Mouse (Mus musculus) liver, embryonic 13.5 days (tissue): ENCODE data around the gene Cdc37l1. TPM values are rescaled to one million over a fixed set of nuclear protein-coding genes. Genes with fewer than 3 reads are reported as not detected.

ENCODE experiments used
- ATAC-seq: fragments of 200-750 bp; cut with Nextera tagmentation; 2 replicates; pipeline ENCODE4 v1.8.0; 2017; ENCODE audit warnings: low read depth, mild to moderate bottlenecking, moderate number of reproducible peaks, moderate library complexity
- DNase-seq: peaks from one replicate; pipeline ENCODE4 v3.0.0; 2022
- H3K27ac ChIP-seq: fragments of 300-500 bp; sonication (generic); 2 replicates; pipeline ENCODE4 v1.5.1; 2015; ENCODE audit warnings: moderate library complexity, mild to moderate bottlenecking, inconsistent platforms
- H3K27me3 ChIP-seq: fragments of 300-500 bp; sonication (generic); 2 replicates; pipeline ENCODE4 v1.6.1; 2015; ENCODE audit warnings: mild to moderate bottlenecking, inconsistent platforms
- H3K36me3 ChIP-seq: fragments of 300-500 bp; sonication (generic); 2 replicates; pipeline ENCODE4 v1.6.1; 2015; ENCODE audit warnings: mild to moderate bottlenecking, inconsistent platforms
- H3K4me1 ChIP-seq: fragments of 300-500 bp; sonication (generic); replicated peaks from 2 replicates; pipeline ENCODE4 v1.6.1; 2015; ENCODE audit warnings: inconsistent platforms
- H3K4me2 ChIP-seq: fragments of 300-500 bp; sonication (generic); 2 replicates; pipeline ENCODE4 v1.6.1; 2015; ENCODE audit warnings: inconsistent platforms, mild to moderate bottlenecking, moderate library complexity
- H3K4me3 ChIP-seq: fragments of 300-500 bp; sonication (generic); replicated peaks from 2 replicates; pipeline ENCODE4 v1.5.1; 2015; ENCODE audit warnings: mild to moderate bottlenecking, inconsistent platforms
- H3K9ac ChIP-seq: fragments of 300-500 bp; sonication (generic); 2 replicates; pipeline ENCODE4 v1.6.1; 2015; ENCODE audit warnings: mild to moderate bottlenecking, inconsistent platforms
- H3K9me3 ChIP-seq: fragments of 300-500 bp; sonication (generic); replicated peaks from 2 replicates; pipeline ENCODE4 v1.6.1; 2016; ENCODE audit warnings: inconsistent platforms
- whole genome bisulfite sequencing: fragments of 180-500 bp; shearing (Covaris S2); methylation state at CpG from one replicate; pipeline ENCODE4 v1.1.7; 2015; ENCODE audit not compliant: insufficient replicate concordance; 5-methylcytosine and 5-hydroxymethylcytosine counted together
- polyA plus RNA-seq: library from polyadenylated mRNA; unstranded; fragments of >200 nt; fragmentation: Nextera tagmentation; extraction: Ambion mirVana; gene quantifications from 2 replicates; pipeline ENCODE4 v1.2.1, GENCODE M21; 2015

Gene Cdc37l1
- polyA plus RNA-seq, 1 experiment from 2014 or later: 10.4 TPM

GRCm38 (mm10) chr19:29049401-29050075 is 59.4 kb downstream of the Cdc37l1 start:
- H3K4me3 ChIP-seq: no peak overlapping the region
- no peaks in the 10 kb centered on the region for H3K36me3 ChIP-seq
- no peaks in the 10 kb centered on the region for H3K27me3 ChIP-seq
- H3K4me2 ChIP-seq: no peak overlapping the region
- DNase-seq (no peak), ATAC-seq (no peak)
- H3K4me1 ChIP-seq: peaks cover 71% of the 10 kb centered on the region
- H3K27ac ChIP-seq: no peak overlapping the region
- H3K9ac ChIP-seq: no peak overlapping the region
- 66% methylated on average over 12 of the region's 12 CpGs for WGBS
- no peaks in the 10 kb centered on the region for H3K9me3 ChIP-seq

- Histone ChIP-seq H3K4me3 (no peak overlapping the region), H3K27me3 (no peaks in the 10 kb centered on the region), H3K4me1 (peaks cover 69% of the 10 kb centered on the region), H3K36me3 (no peaks in the 10 kb centered on the region), H3K27ac (no peak overlapping the region), H3K9ac (no peak overlapping the region; the same call in 1 of the 2 replicates), H3K4me2 (no peak overlapping the region), H3K9me3 (no peaks in the 10 kb centered on the region)
- ATAC-seq (no peak), DNase-seq (no peak)
- WGBS: 63% methylated on average over 9 of the region's 9 CpGs
Measured at GRCm38 (mm10) chr19:29050186-29050980, 60.2 kb downstream of the Cdc37l1 start.

- WGBS: 50% methylated on average over 12 of the region's 12 CpGs
- H3K36me3 ChIP-seq: no peaks in the 10 kb centered on the region
- H3K9ac ChIP-seq: no peak overlapping the region
- no peak overlapping the region for H3K4me3 ChIP-seq
- ATAC-seq (no peak), DNase-seq (no peak)
- H3K4me2 ChIP-seq: peak overlapping the region; percentile 17; the same call in 1 of the 2 replicates
- no peak overlapping the region for H3K27ac ChIP-seq
- no peaks in the 10 kb centered on the region for H3K27me3 ChIP-seq
- H3K4me1 ChIP-seq: peaks cover 50% of the 10 kb centered on the region
- no peaks in the 10 kb centered on the region for H3K9me3 ChIP-seq
Measured at GRCm38 (mm10) chr19:29052786-29053185, 62.6 kb downstream of the Cdc37l1 start.

GRCm38 (mm10) chr19:29054594-29054993 is 64.4 kb downstream of the Cdc37l1 start:
- H3K27ac ChIP-seq: no peak overlapping the region
- DNase-seq: no peak
- ATAC-seq: no peak
- no peak overlapping the region for H3K9ac ChIP-seq
- no peaks in the 10 kb centered on the region for H3K27me3 ChIP-seq
- no peak overlapping the region for H3K4me3 ChIP-seq
- no peaks in the 10 kb centered on the region for H3K9me3 ChIP-seq
- no peak overlapping the region for H3K4me2 ChIP-seq
- H3K36me3 ChIP-seq: no peaks in the 10 kb centered on the region
- WGBS: 66% methylated on average over 6 of the region's 6 CpGs
- peaks cover 38% of the 10 kb centered on the region for H3K4me1 ChIP-seq

GRCm38 (mm10) chr19:29055469-29055868 is 65.3 kb downstream of the Cdc37l1 start:
- Histone ChIP-seq H3K4me2 (no peak overlapping the region), H3K27ac (no peak overlapping the region), H3K4me3 (no peak overlapping the region), H3K27me3 (no peaks in the 10 kb centered on the region), H3K4me1 (peaks cover 30% of the 10 kb centered on the region), H3K9me3 (no peaks in the 10 kb centered on the region), H3K9ac (no peak overlapping the region), H3K36me3 (no peaks in the 10 kb centered on the region)
- WGBS: 73% methylated on average over 4 of the region's 4 CpGs
- ATAC-seq (no peak), DNase-seq (no peak)

- 52% methylated on average over 5 of the region's 5 CpGs for WGBS
- Histone ChIP-seq H3K27me3 (no peaks in the 10 kb centered on the region), H3K27ac (no peak overlapping the region), H3K9me3 (no peaks in the 10 kb centered on the region), H3K4me2 (no peak overlapping the region), H3K9ac (no peak overlapping the region), H3K36me3 (no peaks in the 10 kb centered on the region), H3K4me1 (peaks cover 17% of the 10 kb centered on the region), H3K4me3 (no peak overlapping the region)
- ATAC-seq (no peak), DNase-seq (no peak)
Measured at GRCm38 (mm10) chr19:29058741-29059140, 68.6 kb downstream of the Cdc37l1 start.

- no peak overlapping the region for H3K4me2 ChIP-seq
- H3K4me1 ChIP-seq: peaks cover 19% of the 10 kb centered on the region
- 65% methylated on average over 2 of the region's 2 CpGs for WGBS
- H3K27ac ChIP-seq: no peak overlapping the region
- ATAC-seq (no peak), DNase-seq (no peak)
- no peaks in the 10 kb centered on the region for H3K36me3 ChIP-seq
- no peaks in the 10 kb centered on the region for H3K9me3 ChIP-seq
- H3K4me3 ChIP-seq: no peak overlapping the region
- no peaks in the 10 kb centered on the region for H3K27me3 ChIP-seq
- no peak overlapping the region for H3K9ac ChIP-seq
Measured at GRCm38 (mm10) chr19:29059688-29060087, 69.5 kb downstream of the Cdc37l1 start.

GRCm38 (mm10) chr19:29060299-29060698 is 70.1 kb downstream of the Cdc37l1 start:
- Histone ChIP-seq H3K9me3 (no peaks in the 10 kb centered on the region), H3K9ac (no peak overlapping the region), H3K27ac (no peak overlapping the region), H3K36me3 (no peaks in the 10 kb centered on the region), H3K4me3 (no peak overlapping the region), H3K27me3 (no peaks in the 10 kb centered on the region), H3K4me2 (no peak overlapping the region), H3K4me1 (peaks cover 24% of the 10 kb centered on the region)
- ATAC-seq (no peak), DNase-seq (no peak)
- WGBS: 65% methylated on average over 6 of the region's 6 CpGs

GRCm38 (mm10) chr19:29063009-29063408 is 72.9 kb downstream of the Cdc37l1 start:
- Histone ChIP-seq H3K4me3 (no peak overlapping the region), H3K36me3 (no peaks in the 10 kb centered on the region), H3K9me3 (no peaks in the 10 kb centered on the region), H3K9ac (peak overlapping the region; percentile 58), H3K27me3 (no peaks in the 10 kb centered on the region), H3K27ac (peak overlapping the region; percentile 84), H3K4me2 (peak overlapping the region; percentile 57; the same call in 1 of the 2 replicates), H3K4me1 (peaks cover 43% of the 10 kb centered on the region)
- no peak for ATAC-seq
- 68% methylated on average over 5 of the region's 5 CpGs for WGBS
- no peak for DNase-seq

- peak overlapping the region; percentile 71 for H3K9ac ChIP-seq
- 10% methylated on average over 18 of the region's 18 CpGs for WGBS
- H3K27me3 ChIP-seq: no peaks in the 10 kb centered on the region
- peak overlapping the region; percentile 96 for H3K27ac ChIP-seq
- H3K4me2 ChIP-seq: peak overlapping the region; percentile 73
- DNase-seq: peak; percentile 84
- ATAC-seq: peak; percentile 45
- peaks cover 44% of the 10 kb centered on the region for H3K4me1 ChIP-seq
- H3K9me3 ChIP-seq: no peaks in the 10 kb centered on the region
- no peaks in the 10 kb centered on the region; the same call in 1 of the 2 replicates for H3K36me3 ChIP-seq
- peak overlapping the region; percentile 42 for H3K4me3 ChIP-seq
Measured at GRCm38 (mm10) chr19:29063577-29064363, 73.6 kb downstream of the Cdc37l1 start.

- Histone ChIP-seq H3K4me3 (peak overlapping the region; percentile 42), H3K36me3 (peaks cover 8% of the 10 kb centered on the region), H3K4me1 (peaks cover 50% of the 10 kb centered on the region), H3K27me3 (no peaks in the 10 kb centered on the region), H3K9ac (peak overlapping the region; percentile 71), H3K4me2 (peak overlapping the region; percentile 73), H3K9me3 (no peaks in the 10 kb centered on the region), H3K27ac (peak overlapping the region; percentile 96)
- DNase-seq (peak; percentile 91), ATAC-seq (peak; percentile 92)
- 15% methylated on average over 9 of the region's 9 CpGs for WGBS
Measured at GRCm38 (mm10) chr19:29064451-29065102, 74.4 kb downstream of the Cdc37l1 start.
